ENCODE assay signal across 17 mouse cellular contexts in the genomic region with DNA sequence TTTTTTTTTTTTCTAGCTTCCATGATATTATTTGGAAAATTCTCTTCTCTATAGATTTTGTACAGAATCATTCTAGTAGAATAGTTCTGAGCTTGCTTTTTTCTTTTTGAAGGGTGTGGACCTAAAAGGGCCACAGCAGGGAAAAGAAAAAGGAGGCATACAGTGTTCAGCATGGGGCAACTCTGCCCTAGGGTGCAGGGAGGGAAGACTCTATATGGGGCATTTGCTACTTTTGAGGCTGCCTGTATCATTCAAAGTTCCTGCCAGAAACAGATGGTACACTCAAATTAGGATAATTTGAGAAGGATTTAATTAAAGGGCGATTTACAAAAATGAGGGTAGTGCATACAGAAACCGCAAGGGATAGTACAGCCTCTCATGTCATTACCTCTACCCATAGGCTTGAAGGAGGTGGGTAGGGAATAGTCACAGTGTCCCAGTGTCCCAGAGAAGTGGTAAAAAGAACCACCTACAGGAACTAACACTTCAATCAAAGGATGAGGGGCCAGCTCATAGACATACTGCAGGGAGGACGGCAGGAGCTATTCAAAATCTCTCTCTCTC.
DNase-seq lines count a peak whose midpoint lies in the region; ATAC-seq lines count a peak whose summit lies in the region.
"Had no signal": no experiment of that assay in that cellular context is flagged by ENCODE, and none has a peak within 500 bp of the region (broad histone marks: within the 10 kb centered on the region; RNA-seq: fewer than 3 reads in every experiment).

No protein-coding gene starts in this region.

- H3K4me1 ChIP-seq in forebrain, embryonic 13.5 days: 0 out of 2 replicates have a peak, but pooled peaks cover 5% of the 10 kb centered on the region
- H3K4me1 ChIP-seq in forebrain, embryonic 12.5 days: no peaks in the 10 kb centered on the region; the same call in none of the 2 replicates
- no peaks in the 10 kb centered on the region for H3K4me1 ChIP-seq in hindbrain, embryonic 13.5 days (replicated peaks)
- no peaks in the 10 kb centered on the region for H3K4me1 ChIP-seq in hindbrain, embryonic 12.5 days
- H3K4me1 ChIP-seq in neural tube, embryonic 14.5 days (ENCODE audit: control insufficient read depth, insufficient read depth, low read length): no peaks in the 10 kb centered on the region
- H3K4me1 ChIP-seq: heart, embryonic 13.5 days; hindbrain, embryonic 15.5 days had no signal

- no peak overlapping the region for H3K4me2 ChIP-seq in forebrain, embryonic 13.5 days
- no peak overlapping the region for H3K4me2 ChIP-seq in forebrain, embryonic 12.5 days
- no peak overlapping the region for H3K4me2 ChIP-seq in hindbrain, embryonic 13.5 days
- no peak overlapping the region for H3K4me2 ChIP-seq in hindbrain, embryonic 12.5 days (replicated peaks)
- H3K4me2 ChIP-seq in neural tube, embryonic 14.5 days (ENCODE audit: low read depth, low read length): no peak overlapping the region
- H3K4me2 ChIP-seq: heart, embryonic 13.5 days; hindbrain, embryonic 15.5 days had no signal

- no peak overlapping the region for H3K9ac ChIP-seq in forebrain, embryonic 13.5 days
- no peak overlapping the region for H3K9ac ChIP-seq in forebrain, embryonic 12.5 days
- no peak overlapping the region for H3K9ac ChIP-seq in hindbrain, embryonic 13.5 days
- no peak overlapping the region for H3K9ac ChIP-seq in hindbrain, embryonic 12.5 days
- H3K9ac ChIP-seq in neural tube, embryonic 14.5 days (replicated peaks; ENCODE audit: low read depth, low read length): no peak overlapping the region
- H3K9ac ChIP-seq: heart, embryonic 13.5 days; hindbrain, embryonic 15.5 days had no signal

- no peak for DNase-seq in neural tube, embryonic 10.5 days (ENCODE audit: extremely low spot score, low spot score)
- no peak for DNase-seq in c-Kit-positive CD71-positive TER-119-positive erythroid progenitor cells, embryonic 14.5 days (ENCODE audit: low spot score)
- DNase-seq in layer of hippocampus, adult 9-11 months: no peak
- DNase-seq: adrenal gland, postnatal 10 days; cerebellum, postnatal 10 days; gastrocnemius, adult 2 months; gastrocnemius, postnatal 25 days; heart, postnatal 36 days; kidney, adult 11 months; kidney, adult 9 months had no signal

- no peak overlapping the region for H3K27ac ChIP-seq in forebrain, embryonic 13.5 days
- H3K27ac ChIP-seq in forebrain, embryonic 12.5 days: no peak overlapping the region
- H3K27ac ChIP-seq in hindbrain, embryonic 13.5 days: no peak overlapping the region
- no peak overlapping the region for H3K27ac ChIP-seq in hindbrain, embryonic 12.5 days
- H3K27ac ChIP-seq in neural tube, embryonic 14.5 days (ENCODE audit: low read depth, low read length): no peak overlapping the region
- H3K27ac ChIP-seq: gastrocnemius, adult 2 months; heart, embryonic 13.5 days; hindbrain, embryonic 15.5 days had no signal

- ATAC-seq in forebrain, embryonic 13.5 days: peak; percentile 82
- no peak for ATAC-seq in forebrain, embryonic 12.5 days (ENCODE audit: low FRiP score)
- peak; percentile 65; the same call in 1 of the 2 replicates for ATAC-seq in hindbrain, embryonic 13.5 days (ENCODE audit: low FRiP score)
- no peak for ATAC-seq in hindbrain, embryonic 12.5 days (ENCODE audit: low FRiP score)
- peak; percentile 28; the same call in 1 of the 2 replicates for ATAC-seq in neural tube, embryonic 14.5 days (ENCODE audit: low read depth)

- H3K9me3 ChIP-seq in forebrain, embryonic 13.5 days (replicated peaks): no peaks in the 10 kb centered on the region
- H3K9me3 ChIP-seq in forebrain, embryonic 12.5 days: no peaks in the 10 kb centered on the region
- H3K9me3 ChIP-seq in hindbrain, embryonic 13.5 days: no peaks in the 10 kb centered on the region
- H3K9me3 ChIP-seq in hindbrain, embryonic 12.5 days (replicated peaks): no peaks in the 10 kb centered on the region
- H3K9me3 ChIP-seq in neural tube, embryonic 14.5 days (ENCODE audit: control insufficient read depth, low read length): no peaks in the 10 kb centered on the region
- H3K9me3 ChIP-seq: heart, embryonic 13.5 days; hindbrain, embryonic 15.5 days had no signal

- H3K36me3 ChIP-seq in forebrain, embryonic 13.5 days (ENCODE audit: poor library complexity, severe bottlenecking): no peaks in the 10 kb centered on the region
- H3K36me3 ChIP-seq in forebrain, embryonic 12.5 days (replicated peaks): no peaks in the 10 kb centered on the region
- no peaks in the 10 kb centered on the region for H3K36me3 ChIP-seq in hindbrain, embryonic 13.5 days
- H3K36me3 ChIP-seq in hindbrain, embryonic 12.5 days: no peaks in the 10 kb centered on the region
- no peaks in the 10 kb centered on the region for H3K36me3 ChIP-seq in neural tube, embryonic 14.5 days (ENCODE audit: control insufficient read depth, insufficient read depth, low read length)
- H3K36me3 ChIP-seq: heart, embryonic 13.5 days; hindbrain, embryonic 15.5 days had no signal

- no peaks in the 10 kb centered on the region for H3K27me3 ChIP-seq in forebrain, embryonic 13.5 days
- H3K27me3 ChIP-seq in forebrain, embryonic 12.5 days: no peaks in the 10 kb centered on the region
- H3K27me3 ChIP-seq in hindbrain, embryonic 13.5 days: no peaks in the 10 kb centered on the region
- no peaks in the 10 kb centered on the region for H3K27me3 ChIP-seq in hindbrain, embryonic 12.5 days
- no peaks in the 10 kb centered on the region for H3K27me3 ChIP-seq in neural tube, embryonic 14.5 days (ENCODE audit: control insufficient read depth, insufficient read depth, low read length)
- H3K27me3 ChIP-seq: heart, embryonic 13.5 days; hindbrain, embryonic 15.5 days had no signal

- WGBS in forebrain, embryonic 13.5 days: 45% methylated on average over 3 of the region's 3 CpGs
- 51% methylated on average over 3 of the region's 3 CpGs for WGBS in forebrain, embryonic 12.5 days
- 69% methylated on average over 3 of the region's 3 CpGs for WGBS in hindbrain, embryonic 13.5 days
- 68% methylated on average over 3 of the region's 3 CpGs for WGBS in hindbrain, embryonic 12.5 days
- 51% methylated on average over 3 of the region's 3 CpGs for WGBS in neural tube, embryonic 14.5 days

- no peak overlapping the region for H3K4me3 ChIP-seq in forebrain, embryonic 13.5 days
- H3K4me3 ChIP-seq in forebrain, embryonic 12.5 days (replicated peaks): no peak overlapping the region
- H3K4me3 ChIP-seq in hindbrain, embryonic 13.5 days: no peak overlapping the region
- no peak overlapping the region for H3K4me3 ChIP-seq in hindbrain, embryonic 12.5 days
- H3K4me3 ChIP-seq in neural tube, embryonic 14.5 days (ENCODE audit: low read depth, low read length): no peak overlapping the region
- H3K4me3 ChIP-seq: gastrocnemius, adult 2 months; heart, embryonic 13.5 days; hindbrain, embryonic 15.5 days had no signal

Comparison
In these comparisons a context has a peak if more than half of its experiments do, and no peak if none do; other contexts are left out.
1. ATAC-seq: peak in forebrain, embryonic 13.5 days (single experiment), hindbrain, embryonic 13.5 days (single experiment) and neural tube, embryonic 14.5 days (single experiment); none in forebrain, embryonic 12.5 days (single experiment) and hindbrain, embryonic 12.5 days (single experiment).